Mouse (Mus musculus) heart, adult 8-10 months (tissue): ENCODE measurements around the gene Krba1. TPM values are rescaled to one million over a fixed set of nuclear protein-coding genes. Genes with fewer than 3 reads are reported as not detected.

Experiments
- DNase-seq: peaks from one replicate; pipeline ENCODE4 v3.0.0; 2022; ENCODE audit warnings: low spot score
- total RNA-seq, 4 experiments: library from RNA; stranded (reverse); gene quantifications; 2 replicates each; pipeline ENCODE4 v1.2.4; 2022

Krba1 gene
- total RNA-seq, 4 experiments from 2014 or later, result 13.8 to 22.8 (median 17.9) TPM

DNA sequence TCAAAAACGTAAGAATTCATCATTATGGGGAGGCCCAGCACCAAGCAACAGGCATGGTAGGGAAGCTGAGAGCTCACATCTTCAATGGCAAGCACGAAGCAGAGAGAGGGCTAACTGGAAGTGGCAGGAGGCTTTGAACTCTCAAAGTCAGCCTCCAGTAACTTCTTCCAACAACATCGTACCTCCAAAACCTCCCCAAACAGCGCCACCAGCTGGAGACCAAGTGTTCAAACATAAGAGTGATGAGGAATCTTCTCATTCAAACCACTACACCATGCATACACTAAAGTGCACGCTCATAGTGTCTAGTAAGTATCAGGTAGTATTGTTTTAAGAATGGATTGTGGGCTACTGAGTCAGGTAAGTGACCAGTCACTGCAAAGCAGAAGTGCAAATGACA is 28.7 kb downstream of the Krba1 start:
- no peak for DNase-seq

DNA sequence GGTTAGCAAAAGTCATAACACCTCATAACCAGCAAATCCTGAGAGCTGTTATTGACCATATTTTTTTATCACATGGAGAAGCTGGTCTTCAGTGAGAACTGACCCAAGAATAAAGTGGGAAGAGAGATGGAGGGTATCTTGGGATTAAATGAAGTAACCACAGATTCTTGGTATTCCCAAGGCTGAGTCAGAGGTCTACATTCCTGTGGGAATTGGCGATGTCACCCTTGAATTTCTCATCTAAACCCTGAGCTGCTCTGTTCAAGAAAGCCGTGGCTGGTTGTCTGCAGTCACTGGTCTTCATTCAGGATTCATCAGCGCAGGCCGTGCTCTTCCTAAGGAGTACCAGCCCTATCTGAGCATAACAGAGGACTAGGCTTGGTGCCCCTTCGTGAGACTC is 31.6 kb downstream of the Krba1 start:
- no peak for DNase-seq

GRCm38 (mm10) chr6:48428769-48429557 is 33.6 kb downstream of the Krba1 start:
- DNase-seq, result no peak

DNA sequence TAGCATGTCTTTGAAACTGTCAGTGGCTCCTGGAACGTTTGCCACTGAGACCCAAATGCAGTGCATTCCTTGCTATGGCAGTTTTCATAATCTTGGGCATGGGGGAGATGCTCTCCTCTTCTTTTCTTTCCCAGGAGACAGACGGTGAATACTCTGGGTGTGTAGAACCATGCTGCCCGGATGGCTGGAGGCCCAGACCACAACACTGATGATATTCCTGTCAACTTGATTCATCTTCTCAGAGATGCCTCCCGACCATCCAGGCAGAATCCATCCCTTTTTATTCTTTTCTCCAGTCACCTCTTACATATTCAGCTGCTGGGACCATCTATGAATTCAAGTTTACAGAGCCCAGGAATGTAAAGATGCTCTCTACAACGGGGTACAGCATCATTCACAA is 35.4 kb downstream of the Krba1 start:
- DNase-seq, result no peak

- no peak for DNase-seq
Measured at GRCm38 (mm10) chr6:48432893-48433816, 37.8 kb downstream of the Krba1 start.

DNA sequence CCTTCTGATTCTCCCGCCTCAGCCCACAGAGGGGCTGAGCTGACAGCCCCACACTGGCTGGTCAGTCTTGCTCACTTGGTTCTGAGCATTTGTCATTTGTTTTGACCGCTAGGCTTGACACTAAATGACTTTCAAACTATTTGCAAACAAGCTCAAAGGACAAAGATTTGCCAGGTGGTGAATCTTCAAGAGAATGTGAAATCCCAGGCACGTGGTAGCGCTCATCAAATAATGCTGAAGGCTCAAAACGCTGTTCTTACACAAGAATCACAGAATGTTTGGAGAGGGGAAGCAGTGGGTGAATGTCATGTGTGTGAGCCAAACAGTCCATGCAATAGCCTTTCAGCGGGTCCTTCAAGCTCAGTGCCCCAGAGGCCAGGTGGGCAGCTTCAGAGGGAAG is 39.3 kb downstream of the Krba1 start:
- DNase-seq, result no peak

DNA sequence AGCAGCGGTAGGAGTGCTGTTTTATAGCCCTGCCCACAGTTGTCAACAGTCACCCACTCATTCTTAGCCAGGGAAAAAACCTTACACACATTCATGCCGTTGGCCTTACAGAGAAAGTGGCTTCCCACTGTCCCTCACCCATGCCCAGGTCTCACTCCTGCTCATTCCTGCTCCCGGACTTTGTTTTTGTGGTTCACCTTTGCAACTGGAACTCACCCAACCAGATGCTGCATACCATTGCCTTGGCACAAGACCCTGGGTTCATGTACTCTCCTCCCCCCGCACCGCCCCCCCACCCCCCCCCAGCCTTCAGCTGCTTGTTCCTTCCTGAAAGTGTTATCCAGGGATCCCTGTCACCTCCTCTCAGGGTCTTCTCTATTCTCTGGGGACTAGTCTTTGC is 39.7 kb downstream of the Krba1 start:
- DNase-seq, result no peak

DNA sequence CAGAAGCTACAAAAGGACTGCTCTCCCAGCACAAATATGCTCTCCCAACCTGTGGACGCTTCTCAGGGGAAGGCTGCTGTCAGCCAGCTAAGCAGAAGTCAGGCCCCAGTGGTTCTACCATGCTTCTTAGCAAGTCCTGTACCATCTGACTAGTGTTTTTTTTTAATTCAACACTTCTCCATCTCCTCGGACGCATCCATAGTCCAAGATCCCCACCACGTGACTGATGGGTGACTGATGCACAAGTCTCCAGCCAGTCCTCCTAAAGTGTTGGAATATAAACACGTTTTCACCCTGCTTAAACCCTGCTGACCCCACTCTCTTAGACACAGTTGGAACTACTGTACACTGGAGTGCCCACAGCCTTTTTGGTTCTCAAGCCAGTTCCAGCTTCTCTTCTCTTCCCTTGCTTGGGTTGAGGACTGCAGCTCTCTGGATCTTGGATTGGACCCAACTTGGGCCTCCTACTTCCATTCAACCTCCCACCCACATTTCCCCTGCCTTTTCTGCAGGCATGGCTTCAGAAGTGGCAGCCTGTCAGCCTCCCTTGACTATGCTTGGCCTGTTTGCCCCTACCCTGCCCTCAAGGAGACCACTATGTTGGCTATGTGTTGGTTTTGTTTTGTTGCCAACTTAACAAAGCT is 40.4 kb downstream of the Krba1 start:
- no peak for DNase-seq

DNA sequence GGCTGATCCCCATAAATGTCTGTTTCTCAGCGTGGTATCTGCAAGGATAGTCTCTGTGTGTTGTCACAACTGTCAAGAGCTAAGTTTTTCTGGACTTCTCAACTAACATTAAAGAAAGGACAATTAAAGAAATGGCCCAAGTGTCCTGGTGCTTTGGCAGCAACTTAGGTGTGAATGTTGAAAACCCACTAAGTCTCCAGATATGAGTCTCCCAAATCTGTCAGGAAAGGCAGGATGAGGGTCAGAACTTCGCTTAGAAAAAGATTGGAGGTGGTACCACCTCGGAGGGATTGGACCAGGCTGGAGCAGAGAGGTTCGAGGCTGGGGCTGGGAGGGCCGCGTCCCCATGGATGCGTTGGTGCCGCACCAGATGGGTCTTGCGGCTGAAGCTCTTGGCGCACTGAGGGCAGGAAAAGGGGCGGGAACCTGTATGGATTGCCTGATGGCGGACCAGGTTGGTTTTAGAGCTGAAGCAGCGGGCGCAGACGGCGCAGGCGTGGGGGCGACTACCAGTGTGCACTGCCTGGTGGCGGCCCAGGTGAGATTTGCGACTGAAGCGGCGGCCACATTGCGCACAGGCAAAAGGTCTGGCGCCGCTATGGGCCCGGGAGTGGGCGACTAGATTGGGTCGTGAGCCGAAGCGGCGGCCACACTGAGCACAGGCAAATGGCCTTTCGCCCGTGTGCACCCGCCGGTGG is 42.4 kb downstream of the Krba1 start:
- no peak for DNase-seq

GRCm38 (mm10) chr6:48438475-48439125 is 43.2 kb downstream of the Krba1 start:
- DNase-seq, result no peak

GRCm38 (mm10) chr6:48439654-48440053 is 44.3 kb downstream of the Krba1 start:
- DNase-seq, result no peak

DNA sequence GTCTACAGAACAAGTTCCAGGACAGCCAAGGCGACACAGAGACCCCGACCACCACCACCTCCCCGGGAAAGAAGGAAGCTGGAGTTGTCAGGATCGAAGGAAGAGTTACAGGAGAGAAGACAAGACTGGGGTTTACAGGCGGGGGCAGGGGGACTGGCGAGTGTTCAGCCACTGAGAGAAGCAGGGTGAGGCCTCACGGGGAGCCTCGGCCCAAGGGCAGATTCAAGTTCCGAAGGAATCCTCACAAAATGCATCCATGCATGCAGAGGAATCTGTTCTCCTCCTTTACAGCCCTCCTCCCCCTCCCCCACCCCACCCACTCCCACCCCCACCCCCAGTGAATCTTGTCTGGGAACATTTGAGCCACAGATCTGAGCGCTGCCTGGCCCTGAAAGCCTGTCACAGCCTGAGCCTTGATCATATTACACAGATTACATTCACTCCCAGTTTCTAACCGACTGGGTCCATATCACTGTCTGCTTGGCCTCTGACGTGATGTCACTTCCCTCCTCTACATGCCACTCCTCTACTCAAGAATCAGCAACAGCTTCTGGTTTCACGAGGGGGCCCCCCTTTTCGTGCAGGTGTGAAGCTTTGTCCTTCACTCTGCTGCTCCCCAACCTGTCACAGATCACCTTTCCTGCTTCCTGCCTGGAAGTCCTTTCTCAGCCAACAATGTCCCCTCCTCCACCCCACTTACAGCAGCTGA is 45.1 kb downstream of the Krba1 start:
- DNase-seq, result no peak

DNA sequence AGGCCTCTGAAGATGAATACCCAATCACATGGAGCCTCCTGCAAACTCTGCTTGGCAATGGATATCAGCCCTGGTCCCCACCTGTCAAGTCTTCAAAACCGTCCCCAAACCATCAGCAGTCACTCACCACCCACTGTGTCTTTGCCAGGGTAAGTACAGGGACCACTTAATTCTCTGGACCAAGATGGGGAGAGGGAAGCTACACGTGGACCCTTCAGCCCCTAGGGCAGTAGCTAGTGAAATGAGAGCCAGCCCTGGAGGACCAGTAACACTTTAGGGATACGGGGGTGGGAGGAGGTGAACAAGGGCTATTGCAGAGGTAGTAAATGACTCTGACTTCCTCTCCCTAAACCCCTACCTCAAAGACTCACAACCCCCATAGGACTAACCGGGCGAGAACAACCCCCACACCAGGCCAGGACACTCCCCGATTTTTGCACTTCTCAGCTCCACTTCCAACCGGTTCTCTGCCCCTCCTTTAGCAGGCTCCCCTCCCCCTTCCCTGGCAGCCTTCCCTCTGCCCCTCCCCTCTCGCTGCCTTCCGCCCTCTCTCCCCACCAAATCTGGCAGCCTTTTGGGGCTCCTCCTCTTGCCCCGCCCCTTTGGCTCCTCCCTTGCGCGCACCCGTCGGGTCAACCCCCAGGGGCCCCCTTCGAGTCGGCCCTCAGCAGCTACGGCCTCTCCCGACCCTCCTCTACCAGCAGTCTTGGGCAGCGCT is 48.4 kb downstream of the Krba1 start:
- DNase-seq, result peak; percentile 93

GRCm38 (mm10) chr6:48444310-48445180 is 49.2 kb downstream of the Krba1 start:
- peak; percentile 41 for DNase-seq

DNA sequence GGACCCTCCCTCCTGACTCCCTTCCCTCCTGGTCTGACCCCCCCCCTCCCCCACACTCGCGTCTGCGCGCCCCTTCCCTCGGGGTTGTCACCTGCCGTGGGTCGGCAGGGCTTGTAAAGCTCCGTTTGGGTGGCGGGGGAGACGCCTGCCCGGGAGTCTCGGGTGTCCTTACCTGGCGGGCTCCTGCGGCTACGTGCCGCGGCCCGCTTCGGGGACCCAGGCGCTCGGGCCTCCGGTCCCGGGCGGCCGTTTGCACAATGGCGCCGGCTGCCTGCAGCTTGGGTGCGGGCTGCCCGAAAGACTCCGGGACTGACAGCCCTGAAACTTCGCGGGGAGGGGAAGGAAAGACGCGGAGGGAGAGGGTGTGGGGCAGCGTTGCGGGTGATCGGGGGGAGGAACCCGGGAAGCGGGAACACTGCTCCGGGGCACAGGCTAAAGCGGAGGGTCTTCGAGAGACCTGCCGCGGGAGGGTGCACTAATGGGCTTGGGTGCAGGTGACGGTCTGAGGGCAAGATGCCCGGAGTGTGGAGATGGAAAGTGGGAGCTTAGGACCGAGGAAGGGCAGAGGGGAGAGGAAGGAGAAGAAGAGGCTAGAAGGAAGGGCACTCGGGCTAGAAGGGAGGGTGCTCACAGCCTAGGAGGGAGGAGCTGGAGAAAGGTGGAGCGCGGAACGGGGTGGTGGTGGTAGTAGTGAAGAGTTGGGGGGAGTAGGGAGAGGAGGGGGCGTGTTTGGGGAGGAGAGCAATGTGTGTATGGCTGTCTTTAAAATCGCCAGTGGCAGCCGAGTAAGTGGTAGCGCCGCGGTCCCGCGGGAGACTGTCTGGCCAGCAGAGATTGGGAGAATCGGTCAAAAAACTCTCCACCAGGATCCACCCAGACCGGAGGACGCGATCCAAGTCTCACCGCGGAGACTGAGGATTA is 50.1 kb downstream of the Krba1 start, which contains the start of gene Zfp467:
TSS of gene Zfp467 (minus strand) at position 645 of the 921 bp plus-strand sequence.
- peak; percentile 49 for DNase-seq

- no peak for DNase-seq
Measured at GRCm38 (mm10) chr6:48446256-48446655, 50.9 kb downstream of the Krba1 start.

GRCm38 (mm10) chr6:48446896-48447295 is 51.5 kb downstream of the Krba1 start:
- no peak for DNase-seq

- no peak for DNase-seq
Measured at GRCm38 (mm10) chr6:48447929-48448328, 52.5 kb downstream of the Krba1 start, which contains the start of gene Sspo. Gene Sspo (plus strand): TSS chr6:48448229.
